ENCODE assay signal across 20 mouse cellular contexts in genomic region chr8:124819612-124820115, GRCm38 (mm10). TPM values are rescaled to one million over a fixed set of nuclear protein-coding genes. Genes with fewer than 3 reads are reported as not detected.
DNase-seq lines count a peak whose midpoint lies in the region; ATAC-seq and TF ChIP-seq lines count a peak whose summit lies in the region.
"Had no signal": no experiment of that assay in that cellular context is flagged by ENCODE, and none has a peak within 500 bp of the region (broad histone marks: within the 10 kb centered on the region; RNA-seq: fewer than 3 reads in every experiment).

No protein-coding gene starts in this region.

- peaks cover 8% of the 10 kb centered on the region; the same call in 1 of the 2 replicates for H3K9me3 ChIP-seq in kidney, embryonic 16.5 days (ENCODE audit: low read length)
- H3K9me3 ChIP-seq in lung, embryonic 14.5 days (ENCODE audit: low read depth, low read length): peaks cover 7% of the 10 kb centered on the region; the same call in 1 of the 2 replicates

- H3K27ac ChIP-seq in kidney, embryonic 16.5 days (ENCODE audit: low read length): no peak overlapping the region
- no peak overlapping the region for H3K27ac ChIP-seq in lung, embryonic 14.5 days (ENCODE audit: low read depth)
- H3K27ac ChIP-seq: embryonic facial prominence, embryonic 13.5 days; forebrain, embryonic 12.5 days; heart, embryonic 13.5 days; hindbrain, embryonic 12.5 days had no signal

- 0 out of 2 replicates have a peak, but pooled peaks have one; percentile 6 for ATAC-seq in kidney, embryonic 16.5 days (ENCODE audit: low FRiP score, low TSS enrichment)
- ATAC-seq in lung, embryonic 14.5 days (ENCODE audit: insufficient read depth): peak; percentile 41; the same call in 1 of the 2 replicates
- ATAC-seq: CD4-positive, CD25-positive, alpha-beta regulatory T cell, adult 4 months had no signal

- H3K4me1 ChIP-seq in kidney, embryonic 16.5 days (ENCODE audit: insufficient read depth, low read length): peaks cover 6% of the 10 kb centered on the region; the same call in 1 of the 2 replicates
- no peaks in the 10 kb centered on the region for H3K4me1 ChIP-seq in lung, embryonic 14.5 days (ENCODE audit: insufficient read depth)
- H3K4me1 ChIP-seq: embryonic facial prominence, embryonic 13.5 days; forebrain, embryonic 12.5 days; hindbrain, embryonic 12.5 days had no signal

- TF ChIP-seq CTCF in lung, embryonic 14.5 days (IDR thresholded peaks at IDR 0.05; ENCODE audit: low read depth): no peak

- DNase-seq in kidney, postnatal 4 days: no peak
- DNase-seq in lung, embryonic 14.5 days: peak; percentile 44
- no peak for DNase-seq in lung, postnatal 36 days
- peak; percentile 69 for DNase-seq in lung, postnatal 10 days
- DNase-seq in lung, postnatal 25 days (ENCODE audit: low spot score): no peak
- DNase-seq in heart, postnatal 25 days (ENCODE audit: low spot score): no peak
- no peak for DNase-seq in frontal cortex, postnatal 36 days (ENCODE audit: low spot score in 2 of 2)
- DNase-seq: B cell, adult 2 months; cerebellum, adult 18-20 months; cerebellum, adult 9-11 months; cerebellum, postnatal 36 days; gastrocnemius, postnatal 36 days; heart, postnatal 4 days had no signal

- no peak overlapping the region for H3K4me3 ChIP-seq in kidney, embryonic 16.5 days (ENCODE audit: low read length)
- H3K4me3 ChIP-seq in lung, embryonic 14.5 days (ENCODE audit: low read depth, low read length): no peak overlapping the region
- H3K4me3 ChIP-seq: embryonic facial prominence, embryonic 13.5 days; forebrain, embryonic 12.5 days; heart, embryonic 13.5 days; hindbrain, embryonic 12.5 days had no signal

- 45% methylated on average over 6 of the region's 6 CpGs for WGBS in kidney, embryonic 16.5 days
- WGBS in lung, embryonic 14.5 days: 45% methylated on average over 6 of the region's 6 CpGs

- H3K27me3 ChIP-seq in kidney, embryonic 16.5 days (ENCODE audit: insufficient read depth, low read length): no peaks in the 10 kb centered on the region
- no peaks in the 10 kb centered on the region for H3K27me3 ChIP-seq in lung, embryonic 14.5 days (ENCODE audit: insufficient read depth, low read length)

- 0 out of 2 replicates have a peak overlapping the region, but pooled peaks have one; percentile 31 for H3K9ac ChIP-seq in kidney, embryonic 16.5 days (replicated peaks; ENCODE audit: low read length)
- H3K9ac ChIP-seq in lung, embryonic 14.5 days: no peak overlapping the region
- H3K9ac ChIP-seq: embryonic facial prominence, embryonic 13.5 days; forebrain, embryonic 12.5 days; heart, embryonic 13.5 days; hindbrain, embryonic 12.5 days had no signal

- intact Hi-C loops in heart, postnatal 25 days (cut with DNase I): no loop called here

- H3K36me3 ChIP-seq in kidney, embryonic 16.5 days (ENCODE audit: insufficient read depth, low read length): no peaks in the 10 kb centered on the region
- no peaks in the 10 kb centered on the region for H3K36me3 ChIP-seq in lung, embryonic 14.5 days (ENCODE audit: insufficient read depth)
- H3K36me3 ChIP-seq: embryonic facial prominence, embryonic 13.5 days; G1E; heart, embryonic 13.5 days had no signal

- no peak overlapping the region for H3K4me2 ChIP-seq in kidney, embryonic 16.5 days (replicated peaks; ENCODE audit: low read depth, low read length)
- no peak overlapping the region for H3K4me2 ChIP-seq in lung, embryonic 14.5 days
- H3K4me2 ChIP-seq: embryonic facial prominence, embryonic 13.5 days; forebrain, embryonic 12.5 days; heart, embryonic 13.5 days; hindbrain, embryonic 12.5 days had no signal

RNA-seq across cellular contexts. Expression of gene Trim67, which starts 26.8 kb away (rescaled TPM):
- polyA plus RNA-seq in kidney, embryonic 16.5 days (2015; fragmentation: Nextera tagmentation; extraction: Ambion mirVana): 0.05 and 0.09 TPM in 2 replicates
- 0.70 and 1.0 TPM in 2 replicates for polyA plus RNA-seq in lung, embryonic 14.5 days (2014; fragmentation: Nextera tagmentation; extraction: Ambion mirVana)
- under 1 TPM; 0.53 to 0.73 TPM for total RNA-seq in heart, postnatal 25 days (2021)
- polyA plus RNA-seq: CD4-positive, CD25-positive, alpha-beta regulatory T cell, adult 4 months; G1E had no signal

RNA-seq across cellular contexts. Expression of gene Gnpat, which starts 43.2 kb away (rescaled TPM):
- 120 and 122 TPM in 2 replicates for polyA plus RNA-seq in kidney, embryonic 16.5 days (2015; fragmentation: Nextera tagmentation; extraction: Ambion mirVana)
- 115 and 118 TPM in 2 replicates for polyA plus RNA-seq in lung, embryonic 14.5 days (2014; fragmentation: Nextera tagmentation; extraction: Ambion mirVana)
- 100 to 1,000 TPM; 168 to 181 TPM for total RNA-seq in heart, postnatal 25 days (2021)

RNA-seq across cellular contexts. Expression of gene 2810004N23Rik, which starts 43.3 kb away (rescaled TPM):
- 47.6 and 50.1 TPM in 2 replicates for polyA plus RNA-seq in kidney, embryonic 16.5 days (2015; fragmentation: Nextera tagmentation; extraction: Ambion mirVana)
- 43.5 and 44.5 TPM in 2 replicates for polyA plus RNA-seq in lung, embryonic 14.5 days (2014; fragmentation: Nextera tagmentation; extraction: Ambion mirVana)
- total RNA-seq in heart, postnatal 25 days (2021): 10 to 100 TPM; 39.7 to 45.5 TPM

Comparison
In these comparisons a context has a peak if more than half of its experiments do, and no peak if none do; other contexts are left out.
1. DNase-seq: peak in lung, embryonic 14.5 days (single experiment) and lung, postnatal 10 days (single experiment); none in kidney, postnatal 4 days (0 of 2), lung, postnatal 36 days (single experiment), lung, postnatal 25 days (single experiment), heart, postnatal 25 days (single experiment) and frontal cortex, postnatal 36 days (0 of 2).